Mouse (Mus musculus): ENCODE data around the gene Hdx. TPM values are rescaled to one million over a fixed set of nuclear protein-coding genes. Genes with fewer than 3 reads are reported as not detected.

Gene Hdx
- polyA plus RNA-seq (2014; fragmentation: Nextera tagmentation; extraction: Ambion mirVana): 1.9 and 2.1 TPM in 2 replicates

GRCm38 (mm10) chrX:111696356-111697282, at the start of gene Hdx:
TSS of gene Hdx (minus strand) at chrX:111697079.
- Histone ChIP-seq H3K27ac (replicated peaks; ENCODE audit: low read depth, low read length) (no peak within 1 kb of the TSS), H3K4me2 (ENCODE audit: low read depth, severe bottlenecking) (peak within 1 kb of the TSS; percentile 40), H3K9ac (ENCODE audit: low read length) (peak within 1 kb of the TSS; percentile 53), H3K4me3 (ENCODE audit: low read depth, low read length) (peak within 1 kb of the TSS; percentile 43), H3K9me3 (ENCODE audit: control insufficient read depth, low read length) (no peaks in the 10 kb centered on the region), H3K36me3 (ENCODE audit: control insufficient read depth, insufficient read depth, low read length) (no peaks in the 10 kb centered on the region), H3K4me1 (ENCODE audit: control insufficient read depth, insufficient read depth, low read length) (no peaks in the 10 kb centered on the region), H3K27me3 (ENCODE audit: control insufficient read depth, insufficient read depth, low read length) (no peaks in the 10 kb centered on the region)
- 17% methylated on average over 26 of the region's 26 CpGs for WGBS
- ATAC-seq (ENCODE audit: insufficient number of reproducible peaks, low FRiP score, low TSS enrichment, low read depth) (peak; percentile 86), DNase-seq (ENCODE audit: low spot score) (peak; percentile 73)

- Histone ChIP-seq H3K9ac (ENCODE audit: low read length) (no peak overlapping the region), H3K36me3 (ENCODE audit: control insufficient read depth, insufficient read depth, low read length) (no peaks in the 10 kb centered on the region), H3K4me3 (ENCODE audit: low read depth, low read length) (no peak overlapping the region), H3K27me3 (ENCODE audit: control insufficient read depth, insufficient read depth, low read length) (no peaks in the 10 kb centered on the region), H3K4me1 (ENCODE audit: control insufficient read depth, insufficient read depth, low read length) (no peaks in the 10 kb centered on the region), H3K27ac (replicated peaks; ENCODE audit: low read depth, low read length) (no peak overlapping the region), H3K9me3 (ENCODE audit: control insufficient read depth, low read length) (no peaks in the 10 kb centered on the region), H3K4me2 (ENCODE audit: low read depth, severe bottlenecking) (no peak overlapping the region)
- no peak for DNase-seq (ENCODE audit: low spot score)
- WGBS: 56% methylated on average over 3 of the region's 3 CpGs
- ATAC-seq (ENCODE audit: insufficient number of reproducible peaks, low FRiP score, low TSS enrichment, low read depth): no peak
Measured at GRCm38 (mm10) chrX:111685665-111686064, 11.2 kb downstream of the Hdx start.

GRCm38 (mm10) chrX:111671685-111672084, 25.2 kb downstream of the Hdx start:
- H3K36me3 ChIP-seq (ENCODE audit: control insufficient read depth, insufficient read depth, low read length): no peaks in the 10 kb centered on the region
- H3K27me3 ChIP-seq (ENCODE audit: control insufficient read depth, insufficient read depth, low read length): no peaks in the 10 kb centered on the region
- no peak overlapping the region for H3K4me3 ChIP-seq (ENCODE audit: low read depth, low read length)
- no peaks in the 10 kb centered on the region for H3K9me3 ChIP-seq (ENCODE audit: control insufficient read depth, low read length)
- ATAC-seq (ENCODE audit: insufficient number of reproducible peaks, low FRiP score, low TSS enrichment, low read depth): no peak
- H3K27ac ChIP-seq (replicated peaks; ENCODE audit: low read depth, low read length): no peak overlapping the region
- 44% methylated on average over 3 of the region's 3 CpGs for WGBS
- H3K4me2 ChIP-seq (ENCODE audit: low read depth, severe bottlenecking): no peak overlapping the region
- no peaks in the 10 kb centered on the region for H3K4me1 ChIP-seq (ENCODE audit: control insufficient read depth, insufficient read depth, low read length)
- H3K9ac ChIP-seq (ENCODE audit: low read length): no peak overlapping the region
- no peak for DNase-seq (ENCODE audit: low spot score)

- no peaks in the 10 kb centered on the region for H3K27me3 ChIP-seq (ENCODE audit: control insufficient read depth, insufficient read depth, low read length)
- ATAC-seq (ENCODE audit: insufficient number of reproducible peaks, low FRiP score, low TSS enrichment, low read depth) (no peak), DNase-seq (ENCODE audit: low spot score) (no peak)
- H3K9ac ChIP-seq (ENCODE audit: low read length): no peak overlapping the region
- H3K4me1 ChIP-seq (ENCODE audit: control insufficient read depth, insufficient read depth, low read length): no peaks in the 10 kb centered on the region
- no peaks in the 10 kb centered on the region for H3K9me3 ChIP-seq (ENCODE audit: control insufficient read depth, low read length)
- no peak overlapping the region for H3K4me2 ChIP-seq (ENCODE audit: low read depth, severe bottlenecking)
- no peak overlapping the region for H3K4me3 ChIP-seq (ENCODE audit: low read depth, low read length)
- H3K36me3 ChIP-seq (ENCODE audit: control insufficient read depth, insufficient read depth, low read length): no peaks in the 10 kb centered on the region
- no peak overlapping the region for H3K27ac ChIP-seq (replicated peaks; ENCODE audit: low read depth, low read length)
- WGBS: 79% methylated on average over 5 of the region's 5 CpGs
Measured at GRCm38 (mm10) chrX:111660381-111660780, 36.5 kb downstream of the Hdx start.

- H3K27ac ChIP-seq (replicated peaks; ENCODE audit: low read depth, low read length): no peak overlapping the region
- H3K9ac ChIP-seq (ENCODE audit: low read length): no peak overlapping the region
- no peaks in the 10 kb centered on the region for H3K36me3 ChIP-seq (ENCODE audit: control insufficient read depth, insufficient read depth, low read length)
- 84% methylated on average over 4 of the region's 4 CpGs for WGBS
- H3K4me1 ChIP-seq (ENCODE audit: control insufficient read depth, insufficient read depth, low read length): no peaks in the 10 kb centered on the region
- no peak overlapping the region for H3K4me3 ChIP-seq (ENCODE audit: low read depth, low read length)
- no peak for ATAC-seq (ENCODE audit: insufficient number of reproducible peaks, low FRiP score, low TSS enrichment, low read depth)
- no peaks in the 10 kb centered on the region for H3K27me3 ChIP-seq (ENCODE audit: control insufficient read depth, insufficient read depth, low read length)
- no peaks in the 10 kb centered on the region for H3K9me3 ChIP-seq (ENCODE audit: control insufficient read depth, low read length)
- no peak for DNase-seq (ENCODE audit: low spot score)
- H3K4me2 ChIP-seq (ENCODE audit: low read depth, severe bottlenecking): no peak overlapping the region
Measured at GRCm38 (mm10) chrX:111658671-111659070, 38.2 kb downstream of the Hdx start.

GRCm38 (mm10) chrX:111644945-111645344, 51.9 kb downstream of the Hdx start:
- H3K4me1 ChIP-seq (ENCODE audit: control insufficient read depth, insufficient read depth, low read length): no peaks in the 10 kb centered on the region
- no peaks in the 10 kb centered on the region for H3K9me3 ChIP-seq (ENCODE audit: control insufficient read depth, low read length)
- 87% methylated on average over 4 of the region's 4 CpGs for WGBS
- H3K4me3 ChIP-seq (ENCODE audit: low read depth, low read length): no peak overlapping the region
- H3K36me3 ChIP-seq (ENCODE audit: control insufficient read depth, insufficient read depth, low read length): no peaks in the 10 kb centered on the region
- no peak overlapping the region for H3K27ac ChIP-seq (replicated peaks; ENCODE audit: low read depth, low read length)
- H3K9ac ChIP-seq (ENCODE audit: low read length): no peak overlapping the region
- H3K27me3 ChIP-seq (ENCODE audit: control insufficient read depth, insufficient read depth, low read length): no peaks in the 10 kb centered on the region
- ATAC-seq (ENCODE audit: insufficient number of reproducible peaks, low FRiP score, low TSS enrichment, low read depth): no peak
- DNase-seq (ENCODE audit: low spot score): no peak
- no peak overlapping the region for H3K4me2 ChIP-seq (ENCODE audit: low read depth, severe bottlenecking)

GRCm38 (mm10) chrX:111640616-111641015, 56.3 kb downstream of the Hdx start:
- Histone ChIP-seq H3K27me3 (ENCODE audit: control insufficient read depth, insufficient read depth, low read length) (no peaks in the 10 kb centered on the region), H3K4me2 (ENCODE audit: low read depth, severe bottlenecking) (no peak overlapping the region), H3K9me3 (ENCODE audit: control insufficient read depth, low read length) (no peaks in the 10 kb centered on the region), H3K36me3 (ENCODE audit: control insufficient read depth, insufficient read depth, low read length) (no peaks in the 10 kb centered on the region), H3K4me1 (ENCODE audit: control insufficient read depth, insufficient read depth, low read length) (no peaks in the 10 kb centered on the region), H3K27ac (replicated peaks; ENCODE audit: low read depth, low read length) (no peak overlapping the region), H3K4me3 (ENCODE audit: low read depth, low read length) (no peak overlapping the region), H3K9ac (ENCODE audit: low read length) (no peak overlapping the region)
- no peak for DNase-seq (ENCODE audit: low spot score)
- ATAC-seq (ENCODE audit: insufficient number of reproducible peaks, low FRiP score, low TSS enrichment, low read depth): no peak
- WGBS: 80% methylated on average over 5 of the region's 5 CpGs

GRCm38 (mm10) chrX:111597631-111598161, 99.2 kb downstream of the Hdx start:
- 87% methylated on average over 2 of the region's 2 CpGs for WGBS
- no peaks in the 10 kb centered on the region for H3K9me3 ChIP-seq (ENCODE audit: control insufficient read depth, low read length)
- H3K36me3 ChIP-seq (ENCODE audit: control insufficient read depth, insufficient read depth, low read length): no peaks in the 10 kb centered on the region
- no peak for ATAC-seq (ENCODE audit: insufficient number of reproducible peaks, low FRiP score, low TSS enrichment, low read depth)
- H3K9ac ChIP-seq (ENCODE audit: low read length): no peak overlapping the region
- no peaks in the 10 kb centered on the region for H3K27me3 ChIP-seq (ENCODE audit: control insufficient read depth, insufficient read depth, low read length)
- no peak overlapping the region for H3K4me2 ChIP-seq (ENCODE audit: low read depth, severe bottlenecking)
- no peak overlapping the region for H3K4me3 ChIP-seq (ENCODE audit: low read depth, low read length)
- no peak for DNase-seq (ENCODE audit: low spot score)
- no peak overlapping the region for H3K27ac ChIP-seq (replicated peaks; ENCODE audit: low read depth, low read length)
- no peaks in the 10 kb centered on the region for H3K4me1 ChIP-seq (ENCODE audit: control insufficient read depth, insufficient read depth, low read length)
